Mouse (Mus musculus): ENCODE results near the gene Fgg.

The Fgg gene

GRCm38 (mm10) chr3:83007557-83007956, at the start of gene Fgg:
Gene Fgg (plus strand): TSS chr3:83007724.
- no peak for DNase-seq (ENCODE audit: low spot score in 2 of 2)

- DNase-seq (ENCODE audit: low spot score in 2 of 2) = no peak
These were observed 36.5 kb upstream of the Fgg start for GRCm38 (mm10) chr3:82971046-82971445.

- DNase-seq (ENCODE audit: low spot score in 2 of 2) = peak in 1 of 2 experiments; percentile 65
These were observed 26.7 kb upstream of the Fgg start for GRCm38 (mm10) chr3:82980818-82981217.

GRCm38 (mm10) chr3:82981861-82982260, 25.7 kb upstream of the Fgg start:
- no peak for DNase-seq (ENCODE audit: low spot score in 2 of 2)

GRCm38 (mm10) chr3:82984840-82985239, 22.7 kb upstream of the Fgg start:
- DNase-seq (ENCODE audit: low spot score in 2 of 2) = no peak

GRCm38 (mm10) chr3:82991963-82992362, 15.6 kb upstream of the Fgg start:
- no peak for DNase-seq (ENCODE audit: low spot score in 2 of 2)

GRCm38 (mm10) chr3:82992956-82993355, 14.6 kb upstream of the Fgg start:
- DNase-seq (ENCODE audit: low spot score in 2 of 2) = peak in 1 of 2 experiments; percentile 51

GRCm38 (mm10) chr3:82995368-82995767, 12.2 kb upstream of the Fgg start:
- peak; percentile 63 to 83 for DNase-seq (ENCODE audit: low spot score in 2 of 2)

- no peak for DNase-seq (ENCODE audit: low spot score in 2 of 2)
These were observed 10.9 kb upstream of the Fgg start for GRCm38 (mm10) chr3:82996656-82997055.

GRCm38 (mm10) chr3:82998772-82999463, 8.6 kb upstream of the Fgg start:
- no peak for DNase-seq (ENCODE audit: low spot score in 2 of 2)

- no peak for DNase-seq (ENCODE audit: low spot score in 2 of 2)
These were observed 7.5 kb upstream of the Fgg start for GRCm38 (mm10) chr3:82999995-83000394.

- DNase-seq (ENCODE audit: low spot score in 2 of 2) = no peak
These were observed 5.3 kb upstream of the Fgg start for GRCm38 (mm10) chr3:83002191-83002590.

- no peak for DNase-seq (ENCODE audit: low spot score in 2 of 2)
These were observed 4.5 kb upstream of the Fgg start for GRCm38 (mm10) chr3:83003068-83003467.

GRCm38 (mm10) chr3:83004801-83005200, 2.7 kb upstream of the Fgg start:
- no peak for DNase-seq (ENCODE audit: low spot score in 2 of 2)

GRCm38 (mm10) chr3:83010291-83010690, 2.8 kb downstream of the Fgg start:
- no peak for DNase-seq (ENCODE audit: low spot score in 2 of 2)

GRCm38 (mm10) chr3:83011136-83011535, 3.6 kb downstream of the Fgg start:
- DNase-seq (ENCODE audit: low spot score in 2 of 2) = no peak

- no peak for DNase-seq (ENCODE audit: low spot score in 2 of 2)
These were observed 4.0 kb downstream of the Fgg start for GRCm38 (mm10) chr3:83011565-83011964.

- no peak for DNase-seq (ENCODE audit: low spot score in 2 of 2)
These were observed 5.1 kb downstream of the Fgg start for GRCm38 (mm10) chr3:83012636-83013035.

- DNase-seq (ENCODE audit: low spot score in 2 of 2) = no peak
These were observed 6.4 kb downstream of the Fgg start for GRCm38 (mm10) chr3:83013951-83014350.

GRCm38 (mm10) chr3:83016236-83016635, 8.7 kb downstream of the Fgg start:
- DNase-seq (ENCODE audit: low spot score in 2 of 2) = no peak

- no peak for DNase-seq (ENCODE audit: low spot score in 2 of 2)
These were observed 12.9 kb downstream of the Fgg start for GRCm38 (mm10) chr3:83020387-83020786.

GRCm38 (mm10) chr3:83021176-83021575, 13.7 kb downstream of the Fgg start:
- DNase-seq (ENCODE audit: low spot score in 2 of 2) = no peak

GRCm38 (mm10) chr3:83025036-83025435, 17.5 kb downstream of the Fgg start:
- DNase-seq (ENCODE audit: low spot score in 2 of 2) = no peak

Data from urinary bladder, postnatal 4 days (tissue).